Mouse (Mus musculus) heart, adult 2 months (tissue): Measurements from ENCODE around the gene Gpr88.

Source experiments
- CTCF ChIP-seq: fragments of 200-600 bp; IDR thresholded peaks from 2 replicates; pipeline ENCODE4 v1.8.1; 2022; ENCODE audit warnings: antibody characterized with exemption, mild to moderate bottlenecking, moderate library complexity
- EP300 ChIP-seq: fragments of 200-500 bp; IDR thresholded peaks from 2 replicates; pipeline ENCODE4 v1.6.1; 2011; ENCODE audit warnings: low read depth, low read length, control low read depth; ENCODE audit not compliant: insufficient read depth
- POLR2A ChIP-seq: fragments of 200-500 bp; IDR thresholded peaks from 2 replicates; pipeline ENCODE4 v1.6.1; 2011; ENCODE audit warnings: mild to moderate bottlenecking, low read depth, low read length, control low read depth; ENCODE audit not compliant: insufficient read depth

GRCm38 (mm10) chr3:116222511-116223243 is 30.6 kb downstream of the Gpr88 start:
- TF ChIP-seq CTCF = no peak
- no peak for TF ChIP-seq POLR2A
- no peak for TF ChIP-seq EP300
